Mouse (Mus musculus) hematopoietic stem cell, adult 5-6 weeks (primary cell): ENCODE results near the gene Spr. TPM values are rescaled to one million over a fixed set of nuclear protein-coding genes. Genes with fewer than 3 reads are reported as not detected.
A peak's percentile ranks its signal among the peaks of the same experiment; 100 is the strongest.
"Not testable (repeated sequence)": the region's sequence is repeated elsewhere in the genome, so short reads cannot be mapped to it uniquely, and the experiment has no call there.

Source experiments
- ATAC-seq, 2 experiments: fragments of 125-278 bp in 1 of 2; replicated peaks in 1 of 2; 2 replicates each; pipeline ENCODE4 v1.8.0; 2016 to 2017; ENCODE audit warnings: inconsistent platforms in 2 of 2, mild to moderate bottlenecking in 2 of 2, moderate number of reproducible peaks in 2 of 2, low read depth in 1 of 2, moderate TSS enrichment in 1 of 2; ENCODE audit not compliant: low FRiP score in 2 of 2, poor library complexity in 2 of 2, severe bottlenecking in 2 of 2, insufficient read depth in 1 of 2, low TSS enrichment in 1 of 2
- total RNA-seq: library from RNA; stranded (forward); fragments of 172-1452, 232-1000 nt; gene quantifications from 2 replicates; pipeline ENCODE4 v1.2.3, GENCODE M21; 2017

The Spr gene
- total RNA-seq, 1 experiment from 2014 or later = 31.2 TPM

GRCm38 (mm10) chr6:85141013-85141412, 3.4 kb upstream of the Spr start:
- ATAC-seq = peak; percentile 39 to 40; a peak in 3 of 4 replicates

GRCm38 (mm10) chr6:85139534-85139933, 2.0 kb upstream of the Spr start:
- no peak for ATAC-seq

GRCm38 (mm10) chr6:85136784-85137183, 782 bp downstream of the Spr start:
- not testable (repeated sequence) for ATAC-seq

GRCm38 (mm10) chr6:85132794-85133193, 4.8 kb downstream of the Spr start:
- not testable (repeated sequence) for ATAC-seq

GRCm38 (mm10) chr6:85132237-85132636, 5.3 kb downstream of the Spr start:
- ATAC-seq = not testable (repeated sequence)

- peak; percentile 22 to 66; a peak in 1 of 4 replicates for ATAC-seq
These were observed 5.9 kb downstream of the Spr start for GRCm38 (mm10) chr6:85131673-85132072.

- peak; percentile 75 to 79 for ATAC-seq
These were observed 19.7 kb downstream of the Spr start for GRCm38 (mm10) chr6:85117545-85118511.

- ATAC-seq = no peak
These were observed 32.4 kb downstream of the Spr start for GRCm38 (mm10) chr6:85105033-85105615.

- no peak for ATAC-seq
These were observed 34.2 kb downstream of the Spr start for GRCm38 (mm10) chr6:85103321-85103720.

- no peak for ATAC-seq
These were observed 41.1 kb downstream of the Spr start for GRCm38 (mm10) chr6:85096441-85096840.

GRCm38 (mm10) chr6:85087425-85087824, 50.1 kb downstream of the Spr start:
- no peak for ATAC-seq

GRCm38 (mm10) chr6:85086645-85087044, 50.9 kb downstream of the Spr start:
- no peak for ATAC-seq

Other genes starting within 250 kb of the Spr start
- 17.5 and 22.5 TPM in 2 replicates for gene Exoc6b, start 68.3 kb downstream of the Spr start, total RNA-seq
- gene Emx1, start 49.7 kb upstream of the Spr start, total RNA-seq = not detected in 2 replicates
- 1.7 and 3.5 TPM in 2 replicates for gene Sfxn5, start 195.7 kb upstream of the Spr start, total RNA-seq
- gene Rab11fip5, start 236.9 kb upstream of the Spr start, total RNA-seq = 8.2 and 12.1 TPM in 2 replicates